Mouse (Mus musculus) heart, adult 2 months (tissue): ENCODE results near the gene Mrgpre.

Source experiments
- CTCF ChIP-seq: fragments of 200-600 bp; IDR thresholded peaks from 2 replicates; pipeline ENCODE4 v1.8.1; 2022; ENCODE audit warnings: antibody characterized with exemption, mild to moderate bottlenecking, moderate library complexity
- POLR2A ChIP-seq: fragments of 200-500 bp; IDR thresholded peaks from 2 replicates; pipeline ENCODE4 v1.6.1; 2011; ENCODE audit warnings: mild to moderate bottlenecking, low read depth, low read length, control low read depth; ENCODE audit not compliant: insufficient read depth

DNA sequence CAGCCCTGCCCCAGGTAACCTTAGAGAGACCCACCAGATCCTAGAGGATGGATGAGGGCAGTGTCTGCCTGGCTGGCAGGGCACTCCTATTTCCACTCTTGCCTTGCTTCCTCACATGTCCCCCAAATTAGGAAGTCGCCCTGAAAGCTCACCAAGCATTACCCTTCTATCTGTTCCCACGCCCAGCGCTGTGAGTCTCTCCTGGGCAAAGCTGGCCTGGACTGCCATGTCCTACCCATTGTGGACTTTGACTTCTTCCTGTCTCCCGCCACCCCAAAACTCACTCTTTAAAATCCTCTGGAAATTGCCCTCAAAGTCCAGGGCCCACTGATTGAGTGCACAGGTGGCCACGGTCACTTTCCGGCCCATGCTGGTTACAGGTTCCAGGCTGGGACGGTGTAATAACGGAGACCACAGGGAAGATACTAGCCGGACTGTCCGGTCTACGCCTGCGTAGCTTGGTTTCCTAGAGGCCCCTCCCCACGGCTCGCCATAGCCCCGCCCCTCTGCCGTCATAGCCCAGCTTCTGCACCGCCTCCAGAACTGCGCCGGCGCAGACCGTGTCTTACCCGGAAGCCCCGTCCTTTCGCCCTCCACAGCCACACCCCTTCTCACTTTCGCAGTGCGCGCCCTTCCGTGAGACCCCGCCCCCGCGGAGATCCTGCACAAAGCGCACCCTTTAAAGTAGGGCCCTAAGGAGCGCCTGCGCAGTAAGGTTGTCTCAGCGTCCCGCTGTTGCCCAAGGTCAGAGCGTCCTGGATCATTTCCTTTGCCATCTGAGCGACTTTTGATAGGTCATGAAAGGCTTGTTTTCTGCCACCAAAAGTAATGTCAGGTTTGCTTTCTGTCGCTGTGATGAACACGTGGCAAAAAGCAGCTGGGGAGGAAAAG, 38.3 kb upstream of the Mrgpre start, which contains the start of the genes Nadsyn1 and Dhcr7:
- TF ChIP-seq POLR2A, result peak; percentile 97
- no peak for TF ChIP-seq CTCF
